ENCODE assay signal across 10 mouse cellular contexts in genomic region chr7:101761899-101762780, GRCm38 (mm10). TPM values are rescaled to one million over a fixed set of nuclear protein-coding genes. Genes with fewer than 3 reads are reported as not detected.
DNase-seq lines count a peak whose midpoint lies in the region; ATAC-seq lines count a peak whose summit lies in the region.
"Had no signal": no experiment of that assay in that cellular context is flagged by ENCODE, and none has a peak within 500 bp of the region (broad histone marks: within the 10 kb centered on the region; RNA-seq: fewer than 3 reads in every experiment).

No protein-coding gene starts in this region.

- H3K27me3 ChIP-seq in midbrain, embryonic 13.5 days, result no peaks in the 10 kb centered on the region
- H3K27me3 ChIP-seq: liver, embryonic 15.5 days had no signal

- H3K9me3 ChIP-seq in midbrain, embryonic 13.5 days, result no peaks in the 10 kb centered on the region
- H3K9me3 ChIP-seq: liver, embryonic 15.5 days had no signal

- H3K9ac ChIP-seq in midbrain, embryonic 13.5 days (replicated peaks), result no peak overlapping the region
- H3K9ac ChIP-seq: liver, embryonic 15.5 days had no signal

- H3K36me3 ChIP-seq in midbrain, embryonic 13.5 days, result peaks cover 16% of the 10 kb centered on the region
- H3K36me3 ChIP-seq: liver, embryonic 15.5 days had no signal

- H3K4me3 ChIP-seq in midbrain, embryonic 13.5 days (replicated peaks), result no peak overlapping the region
- H3K4me3 ChIP-seq: liver, embryonic 15.5 days had no signal

- H3K4me2 ChIP-seq in midbrain, embryonic 13.5 days (replicated peaks), result no peak overlapping the region
- H3K4me2 ChIP-seq: liver, embryonic 15.5 days had no signal

- no peaks in the 10 kb centered on the region for H3K4me1 ChIP-seq in midbrain, embryonic 13.5 days (replicated peaks)
- H3K4me1 ChIP-seq: liver, embryonic 15.5 days had no signal

- H3K27ac ChIP-seq in midbrain, embryonic 13.5 days, result no peak overlapping the region
- H3K27ac ChIP-seq: liver, embryonic 15.5 days had no signal

- 95% methylated on average over 11 of the region's 11 CpGs for WGBS in midbrain, embryonic 13.5 days

- intact Hi-C loops in left cerebral cortex, postnatal 14 days (cut with DNase I), result loop anchor here (5.0 kb wide), 1 partner anchor 80 kb away; no protein-coding TSS in a partner anchor
- intact Hi-C loops in left cerebral cortex, postnatal 25 days (cut with DNase I), result no loop called here

- peak; percentile 20 for DNase-seq in frontal cortex, postnatal 10 days (ENCODE audit: low spot score in 2 of 2)
- DNase-seq in frontal cortex, postnatal 25 days (ENCODE audit: low spot score in 2 of 2), result no peak
- peak; percentile 39 for DNase-seq in left cerebral cortex, postnatal 14 days (ENCODE audit: low spot score in 2 of 2)
- no peak for DNase-seq in left cerebral cortex, postnatal 25 days (ENCODE audit: low spot score in 2 of 2)
- DNase-seq in adrenal gland, postnatal 36 days, result peak; percentile 28 to 32
- DNase-seq in lung, postnatal 14 days, result peak; percentile 47
- no peak for DNase-seq in retina, postnatal 1 day
- DNase-seq: kidney, postnatal 14 days had no signal

- ATAC-seq in midbrain, embryonic 13.5 days, result no peak

RNA-seq across cellular contexts. Expression of gene Phox2a, which starts 56.0 kb away (rescaled TPM):
- total RNA-seq in left cerebral cortex, postnatal 14 days (2021), result not detected
- total RNA-seq in left cerebral cortex, postnatal 25 days (2021), result not detected
- 10 to 100 TPM; 17.3 to 19.4 TPM for total RNA-seq in adrenal gland, postnatal 36 days (2021)
- polyA plus RNA-seq in midbrain, embryonic 13.5 days (2015; fragmentation: Nextera tagmentation; extraction: Ambion mirVana), result 0.24 and 0.26 TPM in 2 replicates
- polyA plus RNA-seq: liver, embryonic 15.5 days had no signal

Comparison
In these comparisons a context has a peak if more than half of its experiments do, and no peak if none do; other contexts are left out.
1. DNase-seq: peak in frontal cortex, postnatal 10 days (2 of 2), left cerebral cortex, postnatal 14 days (2 of 2), adrenal gland, postnatal 36 days (2 of 2) and lung, postnatal 14 days (single experiment); none in frontal cortex, postnatal 25 days (0 of 2), left cerebral cortex, postnatal 25 days (0 of 2) and retina, postnatal 1 day (single experiment).
2. RNA of gene Phox2a, which starts 56.0 kb away (total RNA-seq): 17.3 to 19.4 TPM in adrenal gland, postnatal 36 days; not detected in left cerebral cortex, postnatal 25 days and not detected in left cerebral cortex, postnatal 14 days; every median in the first group is over 10 times any median in the second.